Mouse (Mus musculus) lung, embryonic 15.5 days (tissue): ENCODE measurements around the gene Tas1r3. TPM values are rescaled to one million over a fixed set of nuclear protein-coding genes. Genes with fewer than 3 reads are reported as not detected.

Experiments
- ATAC-seq: fragments of 200-750 bp; cut with Nextera tagmentation; 2 replicates; pipeline ENCODE4 v1.8.0; 2017; ENCODE audit warnings: moderate number of reproducible peaks, borderline replicate concordance; ENCODE audit not compliant: low FRiP score, low TSS enrichment; ENCODE audit errors: extremely low read depth
- H3K27ac ChIP-seq: fragments of 300-500 bp; sonication (generic); 2 replicates; pipeline ENCODE4 v1.5.1; 2015; ENCODE audit warnings: moderate library complexity, mild to moderate bottlenecking, inconsistent platforms
- H3K27me3 ChIP-seq: fragments of 300-500 bp; sonication (generic); 2 replicates; pipeline ENCODE4 v1.6.1; 2015; ENCODE audit warnings: inconsistent platforms
- H3K36me3 ChIP-seq: fragments of 300-500 bp; sonication (generic); 2 replicates; pipeline ENCODE4 v1.6.1; 2015; ENCODE audit warnings: inconsistent platforms
- H3K4me1 ChIP-seq: fragments of 300-500 bp; sonication (generic); 2 replicates; pipeline ENCODE4 v1.6.1; 2015; ENCODE audit warnings: inconsistent platforms
- H3K4me2 ChIP-seq: fragments of 300-500 bp; sonication (generic); 2 replicates; pipeline ENCODE4 v1.6.1; 2015; ENCODE audit warnings: inconsistent platforms, mild to moderate bottlenecking, moderate library complexity
- H3K4me3 ChIP-seq: fragments of 300-500 bp; sonication (generic); 2 replicates; pipeline ENCODE4 v1.5.1; 2015; ENCODE audit warnings: mild to moderate bottlenecking, inconsistent platforms
- H3K9ac ChIP-seq: fragments of 300-500 bp; sonication (generic); 2 replicates; pipeline ENCODE4 v1.6.1; 2015; ENCODE audit warnings: inconsistent platforms
- H3K9me3 ChIP-seq: fragments of 300-500 bp; sonication (generic); 2 replicates; pipeline ENCODE4 v1.6.1; 2016; ENCODE audit warnings: inconsistent platforms
- WGBS: fragments of 180-500 bp; shearing (Covaris S2); methylation state at CpG from one replicate; pipeline ENCODE4 v1.1.7; 2015; 5-methylcytosine and 5-hydroxymethylcytosine counted together
- polyA plus RNA-seq: library from polyadenylated mRNA; unstranded; fragments of >200 nt; fragmentation: Nextera tagmentation; extraction: Ambion mirVana; gene quantifications from 2 replicates; pipeline ENCODE4 v1.2.1, GENCODE M21; 2015

Tas1r3 gene
- polyA plus RNA-seq, 1 experiment from 2014 or later, result 0.36 TPM

DNA sequence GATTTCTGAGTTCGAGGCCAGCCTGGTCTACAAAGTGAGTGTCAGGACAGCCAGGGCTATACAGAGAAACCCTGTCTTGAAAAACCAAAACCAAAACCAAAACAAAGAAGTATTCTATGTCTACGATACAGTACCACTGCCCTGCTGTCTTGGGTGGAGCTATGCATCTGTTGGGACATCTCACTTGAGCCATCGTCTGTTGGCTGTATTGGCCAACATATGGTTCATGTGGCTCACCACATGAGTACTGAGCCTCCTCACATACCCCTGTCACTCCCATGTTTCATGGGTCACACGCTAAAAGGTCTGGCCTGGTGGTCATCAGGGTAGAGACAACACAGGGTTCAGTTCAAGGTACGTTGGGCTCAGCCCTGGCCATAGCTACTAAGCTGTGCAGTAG is 23.2 kb upstream of the Tas1r3 start:
- Histone ChIP-seq H3K9ac (no peak overlapping the region), H3K27me3 (no peaks in the 10 kb centered on the region), H3K4me2 (no peak overlapping the region), H3K36me3 (peaks cover 54% of the 10 kb centered on the region), H3K9me3 (no peaks in the 10 kb centered on the region), H3K4me3 (no peak overlapping the region), H3K27ac (no peak overlapping the region), H3K4me1 (peaks cover 13% of the 10 kb centered on the region)
- no peak for ATAC-seq
- WGBS, result 89% methylated on average over 5 of the region's 5 CpGs

DNA sequence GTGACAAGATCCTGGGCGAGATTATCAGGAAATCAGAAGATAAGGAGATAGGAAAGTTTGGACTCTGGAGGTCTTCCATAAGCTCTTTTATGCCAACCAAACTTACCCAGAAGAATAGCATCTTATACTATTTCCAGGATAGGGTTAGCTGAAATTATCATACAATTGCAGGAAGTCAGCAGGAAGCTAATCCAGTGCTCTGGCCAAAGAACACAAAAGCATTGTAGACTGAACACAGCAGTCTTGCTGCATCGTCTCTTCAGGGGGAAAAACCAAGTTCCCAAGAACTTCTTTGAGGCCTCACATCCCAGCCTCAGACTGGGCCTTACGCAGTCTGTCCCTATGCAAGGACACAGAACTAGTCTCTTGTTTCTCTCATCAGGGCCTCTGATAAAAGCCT is 20.4 kb upstream of the Tas1r3 start:
- no peaks in the 10 kb centered on the region for H3K9me3 ChIP-seq

DNA sequence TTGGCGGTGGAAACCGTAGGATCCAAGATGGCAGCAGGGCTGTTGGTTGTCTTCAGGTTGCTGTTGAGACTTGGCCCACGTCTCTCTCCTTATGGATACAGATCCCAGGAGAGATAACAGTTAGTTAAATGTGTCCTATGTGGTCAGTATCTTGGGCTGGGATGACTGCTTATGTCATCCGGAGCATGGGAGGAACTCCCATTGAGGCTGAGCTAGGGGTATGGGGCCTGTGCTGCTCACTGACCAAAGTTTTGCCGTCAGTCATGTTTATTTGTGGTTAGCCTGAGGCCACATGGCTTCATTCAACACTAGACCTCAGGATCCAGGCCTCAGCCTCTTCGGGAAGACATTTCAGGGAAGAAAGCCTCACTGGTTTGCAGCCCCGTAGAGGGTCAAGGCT is 8.2 kb upstream of the Tas1r3 start:
- H3K9me3 ChIP-seq, result no peaks in the 10 kb centered on the region
- WGBS, result 82% methylated on average over 7 of the region's 7 CpGs
- no peak overlapping the region for H3K4me2 ChIP-seq
- no peaks in the 10 kb centered on the region for H3K27me3 ChIP-seq
- peaks cover 39% of the 10 kb centered on the region for H3K36me3 ChIP-seq
- no peak for ATAC-seq
- H3K4me3 ChIP-seq, result no peak overlapping the region
- no peak overlapping the region for H3K9ac ChIP-seq
- no peak overlapping the region for H3K27ac ChIP-seq
- H3K4me1 ChIP-seq, result peaks cover 26% of the 10 kb centered on the region

More for the DNA sequence above, 20.4 kb upstream of the Tas1r3 start:
- no peak for ATAC-seq
- Histone ChIP-seq H3K27me3 (no peaks in the 10 kb centered on the region), H3K9ac (no peak overlapping the region), H3K4me3 (no peak overlapping the region), H3K4me2 (no peak overlapping the region), H3K36me3 (peaks cover 50% of the 10 kb centered on the region), H3K27ac (peak overlapping the region; percentile 69), H3K4me1 (no peaks in the 10 kb centered on the region)
- 65% methylated on average over 3 of the region's 3 CpGs for WGBS

DNA sequence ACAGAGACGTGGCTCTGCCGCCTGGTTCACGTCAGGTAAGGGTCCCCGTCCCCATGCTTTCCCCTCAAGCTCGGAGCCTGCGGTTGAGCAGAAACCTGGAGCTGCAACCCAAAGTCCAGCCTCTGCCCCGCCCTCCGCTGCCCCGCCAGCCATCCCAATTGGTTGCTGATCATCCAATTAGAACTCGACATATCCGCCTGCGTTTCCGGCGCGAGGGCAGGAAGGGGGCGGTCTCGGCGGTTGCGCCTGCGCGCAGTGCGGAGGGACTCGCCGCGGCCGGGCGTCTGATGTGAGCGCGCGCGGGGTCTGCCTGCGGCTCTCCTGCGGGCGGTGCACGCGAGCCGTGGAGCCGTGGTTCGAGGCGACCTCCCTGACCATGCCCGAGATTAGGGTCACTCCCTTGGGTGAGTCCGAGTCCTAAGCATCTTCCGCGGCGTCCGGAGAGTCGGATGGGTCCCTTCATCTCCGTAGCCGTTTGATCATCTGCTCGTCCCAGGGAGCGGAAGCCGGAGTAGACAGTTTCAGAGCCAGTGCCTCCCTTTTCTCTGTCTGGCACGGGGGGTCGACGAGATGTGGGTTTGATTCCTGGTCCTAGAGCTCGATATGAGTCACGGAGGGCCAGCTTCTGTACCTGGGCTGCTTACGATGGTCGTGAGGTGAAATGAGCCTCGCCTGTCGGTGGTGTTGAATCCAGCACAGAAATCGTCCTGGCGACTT is 6.3 kb upstream of the Tas1r3 start, which contains the start of the genes Cptp and Ints11:
Cptp (minus strand) TSS at position 124 of the 717 bp plus-strand sequence.
Ints11 (plus strand) TSS at position 230 of the 717 bp plus-strand sequence.
- peak within 1 kb of the TSS; percentile 86 for H3K4me2 ChIP-seq
- H3K9me3 ChIP-seq, result no peaks in the 10 kb centered on the region
- under 1% methylated on average over 63 of the region's 63 CpGs for WGBS
- ATAC-seq, result peak; percentile 96
- H3K4me3 ChIP-seq, result peak within 1 kb of the TSS; percentile 68
- no peaks in the 10 kb centered on the region for H3K27me3 ChIP-seq
- H3K36me3 ChIP-seq, result peaks cover 39% of the 10 kb centered on the region
- peak within 1 kb of the TSS; percentile 29 for H3K27ac ChIP-seq
- H3K9ac ChIP-seq, result peak within 1 kb of the TSS; percentile 90
- H3K4me1 ChIP-seq, result peaks cover 26% of the 10 kb centered on the region

DNA sequence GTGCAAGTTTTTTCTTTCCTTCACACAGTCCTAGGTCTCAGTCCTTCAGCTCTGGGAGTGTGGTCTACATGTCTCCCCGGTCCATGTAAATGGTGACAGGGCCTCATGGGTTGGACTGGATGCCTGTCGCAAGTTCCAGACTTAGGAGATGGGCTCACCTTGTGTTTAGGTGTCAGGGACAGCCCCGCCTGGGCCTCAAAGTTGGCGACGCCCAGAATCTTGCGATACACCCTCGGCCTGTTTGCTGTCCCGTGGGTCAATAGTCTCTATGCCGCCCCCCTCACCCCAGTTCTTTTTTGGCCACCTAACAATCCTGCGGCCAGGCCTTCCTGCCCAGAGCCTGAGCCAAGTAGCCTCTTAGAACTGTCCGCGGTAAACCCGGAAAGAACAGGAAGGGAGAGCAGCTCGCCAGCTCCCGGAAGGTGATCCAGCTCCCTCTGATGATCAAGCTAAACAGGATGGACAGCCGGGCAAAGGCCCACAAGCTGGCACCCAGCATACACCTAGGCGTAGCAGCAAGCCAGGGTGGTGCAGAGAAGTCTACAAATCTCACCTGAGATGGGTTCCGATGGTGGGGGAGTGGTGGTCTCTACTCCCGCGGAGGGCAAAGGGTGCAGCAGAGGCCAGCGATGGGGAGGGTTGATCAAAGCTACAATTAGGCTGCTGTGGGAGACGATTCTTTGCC is 5.6 kb upstream of the Tas1r3 start:
- no peaks in the 10 kb centered on the region for H3K27me3 ChIP-seq
- H3K27ac ChIP-seq, result 0 out of 2 replicates have a peak overlapping the region, but pooled peaks have one; percentile 24
- H3K4me3 ChIP-seq, result peak overlapping the region; percentile 68
- H3K36me3 ChIP-seq, result peaks cover 32% of the 10 kb centered on the region
- no peaks in the 10 kb centered on the region for H3K9me3 ChIP-seq
- 8% methylated on average over 22 of the region's 22 CpGs for WGBS
- ATAC-seq, result peak; percentile 44
- H3K9ac ChIP-seq, result peak overlapping the region; percentile 69
- H3K4me1 ChIP-seq, result peaks cover 26% of the 10 kb centered on the region
- peak overlapping the region; percentile 86 for H3K4me2 ChIP-seq

DNA sequence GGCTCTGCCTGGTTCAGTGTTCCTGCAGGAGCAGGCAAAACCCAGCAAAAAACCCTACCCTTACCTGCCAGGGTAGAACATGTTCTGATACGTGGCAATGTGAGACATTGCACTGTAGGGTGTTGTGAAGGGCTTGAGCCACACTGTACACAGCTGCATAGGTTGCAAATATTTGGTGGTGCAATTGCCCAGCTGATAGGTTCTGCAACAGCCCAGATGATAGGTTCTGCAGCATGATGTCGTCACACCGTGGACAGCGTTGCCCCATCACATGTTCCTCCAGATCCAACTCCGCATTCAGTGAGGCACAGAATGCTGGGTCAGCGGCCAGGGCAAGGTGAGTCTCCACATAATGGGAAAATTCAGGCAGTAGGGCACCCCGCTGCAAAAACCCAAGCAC is 1.4 kb downstream of the Tas1r3 start:
- Histone ChIP-seq H3K36me3 (peaks cover 34% of the 10 kb centered on the region), H3K9me3 (no peaks in the 10 kb centered on the region), H3K27ac (no peak overlapping the region), H3K4me3 (no peak overlapping the region), H3K4me1 (no peaks in the 10 kb centered on the region), H3K9ac (no peak overlapping the region), H3K4me2 (no peak overlapping the region), H3K27me3 (no peaks in the 10 kb centered on the region)
- 87% methylated on average over 7 of the region's 7 CpGs for WGBS
- no peak for ATAC-seq

DNA sequence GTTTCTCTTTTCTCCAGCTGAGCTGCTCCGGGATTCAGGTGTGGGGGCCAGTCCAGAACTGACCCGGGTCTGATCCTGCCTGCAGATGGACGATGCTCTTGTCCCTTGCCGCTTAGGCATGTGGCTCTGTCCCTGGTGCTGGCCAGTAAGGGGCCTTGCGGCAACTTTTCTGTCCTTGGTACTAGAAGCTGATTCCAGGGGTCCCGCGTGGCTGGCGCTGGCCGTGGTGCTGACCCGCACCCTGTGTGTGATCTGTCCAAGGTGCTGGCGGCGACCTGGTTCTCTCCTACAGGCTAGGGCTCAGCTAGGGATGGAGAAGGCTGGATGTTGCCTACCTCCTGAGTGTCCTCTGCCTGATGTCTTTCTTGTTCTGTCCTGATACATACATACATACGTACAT is 3.8 kb downstream of the Tas1r3 start:
- 13% methylated on average over 13 of the region's 13 CpGs for WGBS
- no peaks in the 10 kb centered on the region for H3K4me1 ChIP-seq
- H3K9me3 ChIP-seq, result no peaks in the 10 kb centered on the region
- no peak overlapping the region for H3K4me2 ChIP-seq
- no peaks in the 10 kb centered on the region for H3K27me3 ChIP-seq
- no peak overlapping the region for H3K9ac ChIP-seq
- peaks cover 38% of the 10 kb centered on the region for H3K36me3 ChIP-seq
- H3K27ac ChIP-seq, result no peak overlapping the region
- ATAC-seq, result no peak
- H3K4me3 ChIP-seq, result no peak overlapping the region

DNA sequence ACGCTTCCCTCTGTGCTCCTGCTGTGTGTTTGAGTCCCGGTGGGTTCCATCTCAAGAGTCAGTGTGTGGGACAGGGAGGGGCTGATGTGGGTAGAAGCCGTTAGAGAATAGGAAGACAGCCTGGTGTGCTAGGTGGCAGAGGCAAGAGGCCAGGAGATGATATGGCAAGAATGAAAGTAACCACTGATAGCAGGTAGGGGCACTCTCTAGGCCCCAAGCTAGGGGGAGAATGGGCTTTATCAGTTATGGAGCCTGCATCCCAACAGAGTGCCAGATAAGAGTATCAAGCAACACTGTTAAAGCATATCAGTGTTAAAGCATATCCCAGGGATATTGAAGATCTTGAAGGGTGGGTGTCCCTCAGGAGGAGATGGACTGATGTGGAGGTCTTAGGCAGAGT is 6.3 kb downstream of the Tas1r3 start:
- H3K9ac ChIP-seq, result no peak overlapping the region
- ATAC-seq, result no peak
- H3K36me3 ChIP-seq, result peaks cover 40% of the 10 kb centered on the region
- H3K4me3 ChIP-seq, result no peak overlapping the region
- no peak overlapping the region for H3K4me2 ChIP-seq
- no peak overlapping the region for H3K27ac ChIP-seq
- no peaks in the 10 kb centered on the region for H3K9me3 ChIP-seq
- 63% methylated on average over 3 of the region's 3 CpGs for WGBS
- H3K4me1 ChIP-seq, result no peaks in the 10 kb centered on the region
- no peaks in the 10 kb centered on the region for H3K27me3 ChIP-seq

DNA sequence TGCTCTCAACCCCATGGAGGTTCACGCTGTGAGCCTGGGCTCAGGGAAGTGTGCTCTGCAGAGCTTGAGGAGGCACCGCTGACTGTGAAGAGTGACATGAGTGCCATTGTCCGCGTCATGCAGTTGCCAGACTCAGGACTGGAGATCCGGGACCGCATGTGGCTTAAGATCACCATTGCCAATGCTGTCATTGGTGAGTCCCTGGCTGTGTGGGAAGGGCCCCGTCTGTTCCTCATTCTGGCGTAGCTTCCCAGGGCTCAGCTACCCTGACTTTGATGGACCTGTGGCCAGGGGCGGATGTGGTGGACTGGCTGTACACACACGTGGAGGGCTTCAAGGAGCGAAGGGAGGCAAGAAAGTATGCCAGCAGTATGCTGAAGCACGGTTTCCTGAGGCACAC is 7.1 kb downstream of the Tas1r3 start:
- H3K9me3 ChIP-seq, result no peaks in the 10 kb centered on the region
- 87% methylated on average over 12 of the region's 12 CpGs for WGBS
- H3K27ac ChIP-seq, result no peak overlapping the region
- peaks cover 40% of the 10 kb centered on the region for H3K36me3 ChIP-seq
- no peak overlapping the region for H3K9ac ChIP-seq
- no peak overlapping the region for H3K4me2 ChIP-seq
- H3K27me3 ChIP-seq, result no peaks in the 10 kb centered on the region
- no peak overlapping the region for H3K4me3 ChIP-seq
- no peak for ATAC-seq
- H3K4me1 ChIP-seq, result no peaks in the 10 kb centered on the region

DNA sequence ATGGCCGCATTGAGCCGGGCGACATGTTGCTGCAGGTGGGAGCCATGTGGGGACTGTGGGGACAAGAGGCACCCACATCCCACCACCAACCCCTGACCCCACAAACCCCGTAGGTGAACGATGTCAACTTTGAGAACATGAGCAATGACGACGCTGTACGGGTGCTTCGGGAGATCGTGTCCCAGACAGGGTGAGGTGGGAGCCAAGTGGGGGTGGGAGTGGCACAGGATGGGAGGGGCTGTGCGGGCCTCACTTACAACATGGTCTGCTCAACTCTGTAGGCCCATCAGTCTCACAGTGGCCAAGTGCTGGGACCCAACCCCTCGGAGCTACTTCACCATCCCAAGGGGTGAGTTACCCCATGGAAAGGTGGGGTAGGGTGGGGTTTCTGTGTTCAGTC is 8.2 kb downstream of the Tas1r3 start:
- 94% methylated on average over 12 of the region's 12 CpGs for WGBS
- Histone ChIP-seq H3K27ac (no peak overlapping the region), H3K4me2 (no peak overlapping the region), H3K9me3 (no peaks in the 10 kb centered on the region), H3K9ac (no peak overlapping the region), H3K4me1 (0 out of 2 replicates have a peak, but pooled peaks cover 4% of the 10 kb centered on the region), H3K4me3 (no peak overlapping the region), H3K36me3 (peaks cover 38% of the 10 kb centered on the region), H3K27me3 (no peaks in the 10 kb centered on the region)
- ATAC-seq, result no peak

DNA sequence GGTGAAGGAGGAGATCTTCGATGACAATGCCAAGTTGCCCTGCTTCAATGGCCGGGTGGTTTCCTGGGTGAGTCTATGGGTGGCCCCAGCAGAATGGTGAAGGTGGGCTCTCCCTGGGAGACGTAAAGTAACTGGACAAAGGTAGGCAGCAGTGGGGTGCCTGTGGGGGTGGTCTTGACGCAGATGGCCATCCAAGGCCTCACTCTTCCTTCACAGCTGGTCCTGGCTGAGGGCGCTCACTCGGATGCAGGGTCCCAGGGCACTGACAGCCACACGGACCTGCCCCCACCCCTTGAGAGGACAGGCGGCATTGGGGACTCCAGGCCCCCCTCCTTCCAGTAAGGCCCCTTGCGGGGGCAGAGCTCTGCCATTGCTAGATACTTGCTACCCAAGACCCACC is 9.7 kb downstream of the Tas1r3 start:
- Histone ChIP-seq H3K4me1 (peaks cover 18% of the 10 kb centered on the region), H3K9me3 (no peaks in the 10 kb centered on the region), H3K27me3 (no peaks in the 10 kb centered on the region), H3K27ac (no peak overlapping the region), H3K36me3 (peaks cover 32% of the 10 kb centered on the region), H3K9ac (no peak overlapping the region), H3K4me2 (no peak overlapping the region), H3K4me3 (no peak overlapping the region)
- no peak for ATAC-seq
- 91% methylated on average over 9 of the region's 9 CpGs for WGBS

DNA sequence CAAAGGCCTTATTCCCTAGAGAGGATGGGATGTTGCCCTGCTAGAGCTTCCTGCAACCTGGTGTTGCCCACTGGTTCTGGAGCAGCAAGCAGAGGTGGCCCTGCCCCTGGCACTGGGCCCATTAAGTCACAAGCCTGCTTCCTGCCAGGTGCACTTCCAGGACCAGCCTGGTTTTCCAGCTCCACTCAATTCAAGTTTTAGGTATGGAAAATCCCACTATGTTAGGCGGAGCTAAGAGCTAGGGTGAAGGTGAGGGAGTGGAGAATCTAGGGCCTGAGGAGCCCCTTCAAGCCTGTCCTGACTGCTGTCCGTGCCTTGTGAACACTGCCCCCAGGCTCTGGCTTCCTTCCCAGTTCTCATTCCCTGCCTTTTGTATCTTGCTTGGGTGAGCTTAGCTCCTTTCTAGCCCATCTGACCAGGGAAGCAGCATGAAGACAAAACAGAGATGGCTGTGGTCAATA is 11.2 kb downstream of the Tas1r3 start:
- Histone ChIP-seq H3K9ac (no peak overlapping the region), H3K9me3 (no peaks in the 10 kb centered on the region), H3K4me1 (peaks cover 24% of the 10 kb centered on the region), H3K4me2 (no peak overlapping the region), H3K4me3 (no peak overlapping the region), H3K27ac (no peak overlapping the region), H3K27me3 (no peaks in the 10 kb centered on the region), H3K36me3 (peaks cover 28% of the 10 kb centered on the region)
- no peak for ATAC-seq
- WGBS, result 69% methylated on average over 2 of the region's 2 CpGs
